Mouse (Mus musculus): ENCODE measurements around the gene Fam193a. TPM values are rescaled to one million over a fixed set of nuclear protein-coding genes. Genes with fewer than 3 reads are reported as not detected.

The Fam193a gene
- polyA plus RNA-seq, 1 experiment: 130 TPM

- Histone ChIP-seq H3K4me3 (ENCODE audit: control insufficient read depth, insufficient read depth, low read length) (no peak overlapping the region), H3K27ac (ENCODE audit: control insufficient read depth, insufficient read depth, low read length) (no peak overlapping the region), H3K27me3 (ENCODE audit: control insufficient read depth, insufficient read depth, low read length) (no peaks in the 10 kb centered on the region), H3K36me3 (ENCODE audit: control insufficient read depth, insufficient read depth, low read length) (no peaks in the 10 kb centered on the region), H3K4me1 (replicated peaks; ENCODE audit: control insufficient read depth, insufficient read depth, low read length) (peaks cover 11% of the 10 kb centered on the region)
- no peak for TF ChIP-seq POLR2A (IDR thresholded peaks at IDR 0.05; ENCODE audit: control insufficient read depth, extremely low read depth, insufficient read depth, low read length, poor library complexity)
- no peak for TF ChIP-seq CTCF (IDR thresholded peaks at IDR 0.05; ENCODE audit: borderline replicate concordance, control insufficient read depth, extremely low read depth, insufficient read depth, low read length, poor library complexity)
- DNase-seq: no peak
These were observed 2.8 kb downstream of the Fam193a start for GRCm38 (mm10) chr5:34372541-34372940.

GRCm38 (mm10) chr5:34378787-34379186 is 9.1 kb downstream of the Fam193a start:
- Histone ChIP-seq H3K4me3 (ENCODE audit: control insufficient read depth, insufficient read depth, low read length) (no peak overlapping the region), H3K36me3 (ENCODE audit: control insufficient read depth, insufficient read depth, low read length) (no peaks in the 10 kb centered on the region), H3K27ac (ENCODE audit: control insufficient read depth, insufficient read depth, low read length) (no peak overlapping the region), H3K27me3 (ENCODE audit: control insufficient read depth, insufficient read depth, low read length) (no peaks in the 10 kb centered on the region), H3K4me1 (replicated peaks; ENCODE audit: control insufficient read depth, insufficient read depth, low read length) (0 out of 2 replicates have a peak, but pooled peaks cover 2% of the 10 kb centered on the region)
- DNase-seq: no peak
- TF ChIP-seq POLR2A (IDR thresholded peaks at IDR 0.05; ENCODE audit: control insufficient read depth, extremely low read depth, insufficient read depth, low read length, poor library complexity): no peak
- no peak for TF ChIP-seq CTCF (IDR thresholded peaks at IDR 0.05; ENCODE audit: borderline replicate concordance, control insufficient read depth, extremely low read depth, insufficient read depth, low read length, poor library complexity)

GRCm38 (mm10) chr5:34381700-34382099 is 12.0 kb downstream of the Fam193a start:
- H3K27me3 ChIP-seq (ENCODE audit: control insufficient read depth, insufficient read depth, low read length): no peaks in the 10 kb centered on the region
- peaks cover 6% of the 10 kb centered on the region for H3K36me3 ChIP-seq (ENCODE audit: control insufficient read depth, insufficient read depth, low read length)
- 90% methylated on average over 2 of the region's 2 CpGs for WGBS
- H3K4me3 ChIP-seq (ENCODE audit: control insufficient read depth, insufficient read depth, low read length): no peak overlapping the region
- H3K27ac ChIP-seq (ENCODE audit: control insufficient read depth, insufficient read depth, low read length): no peak overlapping the region
- H3K4me1 ChIP-seq (replicated peaks; ENCODE audit: control insufficient read depth, insufficient read depth, low read length): 0 out of 2 replicates have a peak, but pooled peaks cover 2% of the 10 kb centered on the region
- no peak for DNase-seq
- no peak for TF ChIP-seq POLR2A (IDR thresholded peaks at IDR 0.05; ENCODE audit: control insufficient read depth, extremely low read depth, insufficient read depth, low read length, poor library complexity)
- no peak for TF ChIP-seq CTCF (IDR thresholded peaks at IDR 0.05; ENCODE audit: borderline replicate concordance, control insufficient read depth, extremely low read depth, insufficient read depth, low read length, poor library complexity)

GRCm38 (mm10) chr5:34385616-34386015 is 15.9 kb downstream of the Fam193a start:
- TF ChIP-seq CTCF (IDR thresholded peaks at IDR 0.05; ENCODE audit: borderline replicate concordance, control insufficient read depth, extremely low read depth, insufficient read depth, low read length, poor library complexity) (no peak), POLR2A (IDR thresholded peaks at IDR 0.05; ENCODE audit: control insufficient read depth, extremely low read depth, insufficient read depth, low read length, poor library complexity) (no peak)

GRCm38 (mm10) chr5:34386744-34387143 is 17.0 kb downstream of the Fam193a start:
- Histone ChIP-seq H3K4me1 (replicated peaks; ENCODE audit: control insufficient read depth, insufficient read depth, low read length) (no peaks in the 10 kb centered on the region), H3K27me3 (ENCODE audit: control insufficient read depth, insufficient read depth, low read length) (no peaks in the 10 kb centered on the region), H3K36me3 (ENCODE audit: control insufficient read depth, insufficient read depth, low read length) (peaks cover 6% of the 10 kb centered on the region), H3K27ac (ENCODE audit: control insufficient read depth, insufficient read depth, low read length) (no peak overlapping the region), H3K4me3 (ENCODE audit: control insufficient read depth, insufficient read depth, low read length) (no peak overlapping the region)
- TF ChIP-seq POLR2A (IDR thresholded peaks at IDR 0.05; ENCODE audit: control insufficient read depth, extremely low read depth, insufficient read depth, low read length, poor library complexity) (no peak), CTCF (IDR thresholded peaks at IDR 0.05; ENCODE audit: borderline replicate concordance, control insufficient read depth, extremely low read depth, insufficient read depth, low read length, poor library complexity) (no peak)
- WGBS: 99% methylated on average over 2 of the region's 2 CpGs
- no peak for DNase-seq

More at GRCm38 (mm10) chr5:34385616-34386015, 15.9 kb downstream of the Fam193a start:
- WGBS: 98% methylated on average over 5 of the region's 5 CpGs
- no peak overlapping the region for H3K4me3 ChIP-seq (ENCODE audit: control insufficient read depth, insufficient read depth, low read length)
- H3K27me3 ChIP-seq (ENCODE audit: control insufficient read depth, insufficient read depth, low read length): no peaks in the 10 kb centered on the region
- no peaks in the 10 kb centered on the region for H3K4me1 ChIP-seq (replicated peaks; ENCODE audit: control insufficient read depth, insufficient read depth, low read length)
- H3K36me3 ChIP-seq (ENCODE audit: control insufficient read depth, insufficient read depth, low read length): peaks cover 6% of the 10 kb centered on the region
- H3K27ac ChIP-seq (ENCODE audit: control insufficient read depth, insufficient read depth, low read length): no peak overlapping the region
- DNase-seq: no peak

- Histone ChIP-seq H3K27me3 (ENCODE audit: control insufficient read depth, insufficient read depth, low read length) (no peaks in the 10 kb centered on the region), H3K4me1 (replicated peaks; ENCODE audit: control insufficient read depth, insufficient read depth, low read length) (no peaks in the 10 kb centered on the region), H3K36me3 (ENCODE audit: control insufficient read depth, insufficient read depth, low read length) (no peaks in the 10 kb centered on the region), H3K27ac (ENCODE audit: control insufficient read depth, insufficient read depth, low read length) (no peak overlapping the region), H3K4me3 (ENCODE audit: control insufficient read depth, insufficient read depth, low read length) (no peak overlapping the region)
- 95% methylated on average over 8 of the region's 8 CpGs for WGBS
- TF ChIP-seq CTCF (IDR thresholded peaks at IDR 0.05; ENCODE audit: borderline replicate concordance, control insufficient read depth, extremely low read depth, insufficient read depth, low read length, poor library complexity) (no peak), POLR2A (IDR thresholded peaks at IDR 0.05; ENCODE audit: control insufficient read depth, extremely low read depth, insufficient read depth, low read length, poor library complexity) (no peak)
- no peak for DNase-seq
These were observed 23.5 kb downstream of the Fam193a start for GRCm38 (mm10) chr5:34393251-34393650.

- Histone ChIP-seq H3K27ac (ENCODE audit: control insufficient read depth, insufficient read depth, low read length) (no peak overlapping the region), H3K27me3 (ENCODE audit: control insufficient read depth, insufficient read depth, low read length) (no peaks in the 10 kb centered on the region), H3K4me3 (ENCODE audit: control insufficient read depth, insufficient read depth, low read length) (no peak overlapping the region), H3K36me3 (ENCODE audit: control insufficient read depth, insufficient read depth, low read length) (no peaks in the 10 kb centered on the region), H3K4me1 (replicated peaks; ENCODE audit: control insufficient read depth, insufficient read depth, low read length) (no peaks in the 10 kb centered on the region)
- TF ChIP-seq POLR2A (IDR thresholded peaks at IDR 0.05; ENCODE audit: control insufficient read depth, extremely low read depth, insufficient read depth, low read length, poor library complexity): no peak
- no peak for TF ChIP-seq CTCF (IDR thresholded peaks at IDR 0.05; ENCODE audit: borderline replicate concordance, control insufficient read depth, extremely low read depth, insufficient read depth, low read length, poor library complexity)
- WGBS: 91% methylated on average over 1 of the region's 1 CpGs
- DNase-seq: no peak
These were observed 25.6 kb downstream of the Fam193a start for GRCm38 (mm10) chr5:34395347-34395746.

Data from thymus, adult 2 months (tissue).